Mouse (Mus musculus): Measurements from ENCODE around the gene Slc10a6.

DNA sequence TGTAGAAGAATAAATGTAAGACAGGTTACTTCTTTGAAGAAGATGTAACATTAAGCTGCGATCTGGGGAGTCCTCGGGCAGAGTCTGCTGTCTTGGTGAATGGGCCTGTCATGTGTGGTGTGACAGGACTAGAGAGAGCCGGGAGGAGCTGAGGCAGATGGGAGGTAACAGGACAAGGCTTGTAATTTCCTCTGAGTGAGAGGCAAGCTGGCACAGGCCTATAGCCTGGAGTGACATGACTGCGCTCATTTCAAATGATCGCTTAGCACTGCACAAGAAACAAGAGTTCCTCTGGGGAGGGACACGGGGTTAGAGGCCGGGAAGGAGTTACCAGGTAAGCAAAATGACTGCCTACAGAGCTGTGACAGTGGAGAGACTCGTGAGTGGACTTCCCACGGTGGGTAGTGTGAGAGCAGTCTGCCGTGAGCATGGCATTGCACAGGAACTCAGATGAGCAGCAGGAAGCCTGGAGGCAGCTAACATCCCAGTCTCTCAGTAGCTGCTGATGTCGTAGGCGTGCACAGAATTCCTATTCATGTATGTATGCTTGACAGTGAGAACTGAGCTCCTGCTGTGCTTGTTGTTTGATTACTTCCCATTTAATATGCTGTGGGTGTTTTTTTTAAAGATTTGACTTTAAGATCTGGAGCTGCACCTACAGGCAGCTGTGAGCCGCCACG is 32.6 kb downstream of the Slc10a6 start:
- TF ChIP-seq CTCF (IDR thresholded peaks at IDR 0.05; ENCODE audit: extremely low read depth, insufficient read depth, insufficient read length, insufficient replicate concordance), result no peak
- no peak for TF ChIP-seq POLR2A (IDR thresholded peaks at IDR 0.05; ENCODE audit: low read depth, low read length)

Data from spleen, adult 2 months (tissue).